Mouse (Mus musculus): ENCODE measurements around the gene Dcaf15.

The Dcaf15 gene

DNA sequence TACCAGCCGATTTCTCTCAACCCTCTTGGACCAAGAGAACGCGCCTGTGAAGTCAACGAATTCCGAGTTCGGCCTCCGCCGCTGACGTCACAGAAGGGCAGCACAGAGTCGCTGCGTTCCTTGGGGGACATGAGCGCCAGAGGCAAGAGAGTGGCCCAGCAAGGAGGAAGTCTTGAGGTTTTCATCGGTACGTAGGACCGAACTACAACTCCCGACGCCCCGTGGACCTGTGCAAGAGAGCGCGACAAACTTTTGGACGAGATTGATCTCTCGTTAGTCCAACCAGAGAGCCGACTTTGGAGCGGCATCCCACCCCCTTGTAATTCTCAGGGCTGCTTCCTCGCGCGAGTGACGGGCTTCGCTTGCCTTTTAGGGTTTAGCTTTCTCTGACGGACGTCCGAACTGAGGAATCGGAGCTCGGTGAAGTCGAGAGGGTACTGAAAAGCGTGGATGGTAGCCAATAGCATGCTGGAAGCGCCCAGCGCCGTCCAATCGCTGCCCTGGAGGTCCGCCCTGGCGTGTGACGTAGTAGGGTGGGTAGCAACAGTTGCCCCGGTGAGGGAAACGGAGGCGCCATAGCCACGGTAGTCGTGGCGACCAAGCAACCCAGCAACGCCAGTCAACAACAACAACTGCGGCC, 38.2 kb downstream of the Dcaf15 start, which contains the start of gene Rfx1:
Rfx1 (plus strand) TSS at position 544 of the 640 bp plus-strand sequence.
- DNase-seq (ENCODE audit: low read depth, low spot score), result peak; percentile 99

DNA sequence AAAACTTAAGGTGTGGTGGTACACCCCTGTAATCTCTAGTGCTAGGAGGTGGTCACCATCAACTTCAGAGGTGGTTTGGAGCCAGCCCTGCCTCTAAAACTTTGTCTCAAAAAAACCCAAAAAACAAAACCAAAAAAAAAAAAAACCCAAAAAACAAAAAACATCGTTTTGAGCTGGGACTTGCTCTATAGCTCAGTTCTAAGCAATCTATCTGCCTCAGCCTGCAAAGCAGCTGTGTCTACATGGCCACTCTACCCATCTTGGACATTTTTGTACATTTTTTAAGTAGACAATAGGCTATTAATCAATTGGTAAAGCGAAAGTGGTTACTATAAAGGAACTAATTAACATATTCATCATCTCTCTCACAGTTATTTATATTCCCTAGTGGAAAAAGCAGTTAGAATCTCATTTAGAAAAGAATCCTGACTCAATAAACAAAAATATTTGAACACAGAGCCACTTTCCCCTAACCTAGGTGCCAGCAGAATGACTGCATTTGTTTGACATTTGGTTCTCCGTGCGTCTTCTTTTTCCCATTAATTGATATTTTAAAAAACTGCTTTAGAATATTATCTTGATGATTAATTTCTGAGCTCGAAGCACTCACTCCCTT, 39.0 kb downstream of the Dcaf15 start:
- peak; percentile 34 for DNase-seq (ENCODE audit: low read depth, low spot score)

DNA sequence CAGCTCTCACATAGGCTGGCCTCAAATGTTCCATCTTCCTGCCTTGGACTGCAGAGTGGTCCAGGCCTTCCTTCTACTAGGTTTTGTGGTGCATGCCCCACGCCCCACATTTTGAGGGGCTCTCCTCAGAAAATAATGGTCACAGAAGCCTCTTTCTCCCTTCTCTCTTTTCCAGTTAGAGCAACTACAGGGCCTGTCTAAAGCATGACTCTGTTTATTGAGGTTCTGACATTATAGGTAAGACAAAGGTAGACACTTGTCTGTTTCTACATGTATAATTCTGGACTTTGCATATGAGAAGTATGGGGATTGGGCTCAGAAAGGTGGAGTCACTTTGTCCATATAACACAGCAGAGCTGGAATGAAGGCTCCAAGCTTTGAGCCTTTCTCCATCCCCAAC, 39.5 kb downstream of the Dcaf15 start, which contains the start of gene Gm10643:
Gm10643 (minus strand) TSS at position 101 of the 400 bp plus-strand sequence.
- no peak for DNase-seq (ENCODE audit: low read depth, low spot score)

- peak; percentile 85 for DNase-seq (ENCODE audit: low read depth, low spot score)
Observed at GRCm38 (mm10) chr8:84063861-84064610, 40.5 kb downstream of the Dcaf15 start.

DNA sequence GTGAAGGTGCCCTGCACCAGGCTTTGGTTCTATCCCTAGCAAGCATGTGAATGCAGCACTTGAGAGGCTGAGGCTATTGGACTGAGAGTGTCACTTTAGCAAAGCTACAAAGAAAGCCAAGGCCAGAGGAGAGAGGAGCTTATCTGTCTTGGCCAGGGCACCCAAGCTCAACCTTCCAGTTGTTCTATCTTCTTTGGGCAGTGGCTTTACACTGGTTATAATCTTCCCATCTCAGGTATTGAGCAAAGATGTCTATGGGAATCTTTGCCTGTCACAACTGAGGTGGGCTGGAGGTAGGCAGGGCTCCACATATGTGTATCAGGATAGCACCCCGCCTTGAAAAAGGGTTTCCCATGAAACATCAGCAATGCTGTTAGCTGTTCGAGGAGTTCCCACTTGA, 44.3 kb downstream of the Dcaf15 start:
- DNase-seq (ENCODE audit: low read depth, low spot score), result no peak

- DNase-seq (ENCODE audit: low read depth, low spot score), result peak; percentile 27
Observed at GRCm38 (mm10) chr8:84059226-84059625, 45.3 kb downstream of the Dcaf15 start.

DNA sequence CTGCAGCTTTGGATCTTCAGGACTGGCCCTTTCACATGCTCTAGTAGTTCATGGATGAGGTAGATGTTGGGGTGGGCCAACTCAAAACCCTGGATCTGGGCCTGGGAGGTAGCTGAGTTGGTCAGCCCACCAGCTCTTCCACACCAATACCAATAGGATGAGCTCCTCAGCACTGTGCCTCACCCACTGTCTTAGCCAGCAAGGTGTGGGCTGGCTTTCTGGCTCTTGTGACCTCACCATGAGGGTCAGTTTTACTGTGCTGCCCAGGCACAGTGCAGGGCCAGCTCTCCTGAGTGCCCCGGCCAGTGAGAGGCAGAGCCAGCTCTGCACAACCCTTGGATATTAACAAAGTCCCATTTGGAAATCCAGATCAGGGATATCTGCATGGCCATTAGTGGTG, 46.7 kb downstream of the Dcaf15 start:
- DNase-seq (ENCODE audit: low read depth, low spot score), result no peak

DNA sequence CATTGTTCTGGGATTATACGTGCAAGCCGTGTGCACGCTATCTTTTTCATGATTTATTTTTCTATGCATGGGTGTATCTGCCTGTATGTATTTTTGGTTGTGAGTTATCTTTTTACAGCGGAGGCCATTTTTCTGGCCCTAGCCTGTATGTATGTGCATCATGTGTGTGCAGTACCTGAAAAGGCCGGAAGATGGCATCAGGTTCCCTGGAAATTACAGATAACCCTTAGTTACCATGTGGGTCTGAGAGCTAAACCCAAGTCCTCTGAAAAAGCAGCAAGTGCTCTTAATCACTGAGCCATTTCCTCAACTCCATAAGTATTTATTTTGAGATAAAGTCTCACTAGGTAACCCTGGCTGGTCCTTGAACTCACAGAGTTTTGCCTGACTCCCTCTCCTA, 51.3 kb downstream of the Dcaf15 start:
- no peak for DNase-seq (ENCODE audit: low read depth, low spot score)

- no peak for DNase-seq (ENCODE audit: low read depth, low spot score)
Observed at GRCm38 (mm10) chr8:84052746-84053145, 51.8 kb downstream of the Dcaf15 start.

DNA sequence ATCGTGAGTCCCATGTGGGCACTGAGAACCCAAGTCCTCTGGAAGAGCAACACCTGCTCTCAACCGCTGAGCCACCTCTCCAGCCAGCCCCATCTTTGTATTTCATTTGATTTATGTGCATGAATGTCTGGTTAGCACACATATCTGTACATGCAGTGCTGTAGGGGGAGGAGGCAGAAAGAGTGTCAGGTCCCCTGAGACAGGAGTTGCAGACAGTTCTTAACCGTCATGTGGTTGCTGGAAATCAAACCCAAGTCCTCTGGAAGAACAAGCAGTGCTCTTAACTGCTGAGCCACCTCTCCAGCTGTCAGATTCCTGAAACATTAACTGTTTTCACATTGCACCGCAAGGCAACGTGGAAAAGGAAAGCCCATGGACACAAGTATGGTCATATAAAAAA, 56.4 kb downstream of the Dcaf15 start:
- DNase-seq (ENCODE audit: low read depth, low spot score), result no peak

Data from CD4-positive, CD25-positive, alpha-beta regulatory T cell, adult 2 months (primary cell).